Mouse (Mus musculus): ENCODE measurements at regions not wholly inside any gene's neighbourhood (a gene's known extent, or its start where the extent isn't known, plus 50 kb on each side); places are given as distances from the start of the nearest gene placed in this dataset.

GRCm38 (mm10) chr2:166408806-166409205, 253.3 kb upstream of the Sulf2 start:
- TF ChIP-seq EP300 (IDR thresholded peaks at IDR 0.05; ENCODE audit: low read depth) (no peak), CTCF (IDR thresholded peaks at IDR 0.05; ENCODE audit: low read depth) (no peak)

Data from liver, postnatal 0 days (tissue).